In genomic region chr14:87255484-87256208, GRCm38 (mm10) we compare ENCODE assay signal across 25 mouse cellular contexts.
"Had no signal": no experiment of that assay in that cellular context is flagged by ENCODE, and none has a peak within 500 bp of the region (broad histone marks: within the 10 kb centered on the region; RNA-seq: fewer than 3 reads in every experiment).

No protein-coding gene starts in this region.

- H3K9ac ChIP-seq: heart, embryonic 12.5 days; hindbrain, embryonic 12.5 days; hindbrain, embryonic 14.5 days; intestine, embryonic 15.5 days; limb, embryonic 12.5 days had no signal

- H3K9me3 ChIP-seq: heart, embryonic 10.5 days; heart, embryonic 12.5 days; hindbrain, embryonic 10.5 days; hindbrain, embryonic 12.5 days; intestine, embryonic 15.5 days; limb, embryonic 10.5 days; limb, embryonic 12.5 days had no signal

- H3K4me1 ChIP-seq: heart, embryonic 10.5 days; heart, embryonic 12.5 days; hindbrain, embryonic 10.5 days; hindbrain, embryonic 12.5 days; intestine, embryonic 15.5 days; limb, embryonic 10.5 days; limb, embryonic 12.5 days had no signal

- H3K36me3 ChIP-seq: heart, embryonic 10.5 days; heart, embryonic 12.5 days; hindbrain, embryonic 10.5 days; hindbrain, embryonic 12.5 days; intestine, embryonic 15.5 days; limb, embryonic 10.5 days; limb, embryonic 12.5 days had no signal

- DNase-seq: gastrocnemius, adult 2 months; gastrocnemius, postnatal 10 days; gastrocnemius, postnatal 25 days; heart, adult 2 months; heart, postnatal 10 days; heart, postnatal 4 days; kidney, adult 18-20 months; kidney, adult 8-10 months; kidney, postnatal 10 days; kidney, postnatal 25 days; kidney, postnatal 4 days; liver had no signal

- H3K27ac ChIP-seq: gastrocnemius, adult 2 months; heart, adult 2 months; heart, embryonic 10.5 days; hindbrain, embryonic 10.5 days; hindbrain, embryonic 12.5 days; hindbrain, embryonic 14.5 days; intestine, embryonic 15.5 days; layer of hippocampus, adult 2 months; left cerebral cortex, adult 2 months; limb, embryonic 10.5 days; limb, embryonic 12.5 days had no signal

- H3K4me2 ChIP-seq: heart, embryonic 12.5 days; hindbrain, embryonic 12.5 days; hindbrain, embryonic 14.5 days; intestine, embryonic 15.5 days; limb, embryonic 12.5 days had no signal

- H3K27me3 ChIP-seq: heart, embryonic 12.5 days; hindbrain, embryonic 12.5 days; intestine, embryonic 15.5 days; limb, embryonic 12.5 days had no signal

- ATAC-seq: hindbrain, embryonic 16.5 days; inflammation-experienced regulatory T-cells, adult 6 months; intestine, embryonic 15.5 days; intestine, postnatal 0 days had no signal

- H3K4me3 ChIP-seq: gastrocnemius, adult 2 months; heart, adult 2 months; heart, embryonic 10.5 days; heart, embryonic 12.5 days; hindbrain, embryonic 10.5 days; hindbrain, embryonic 12.5 days; intestine, embryonic 15.5 days; layer of hippocampus, adult 2 months; left cerebral cortex, adult 2 months; limb, embryonic 10.5 days; limb, embryonic 12.5 days had no signal
